In genomic region chr10:39172540-39172931, GRCm38 (mm10) we compare ENCODE assay signal across 10 mouse cellular contexts. TPM values are rescaled to one million over a fixed set of nuclear protein-coding genes. Genes with fewer than 3 reads are reported as not detected.
DNase-seq lines count a peak whose midpoint lies in the region; ATAC-seq and TF ChIP-seq lines count a peak whose summit lies in the region.
"Had no signal": no experiment of that assay in that cellular context is flagged by ENCODE, and none has a peak within 500 bp of the region (broad histone marks: within the 10 kb centered on the region; RNA-seq: fewer than 3 reads in every experiment).

No protein-coding gene starts in this region.

- no peak overlapping the region for H3K9ac ChIP-seq in limb, embryonic 15.5 days

- TF ChIP-seq CTCF in thymus, adult 2 months (IDR thresholded peaks at IDR 0.05; ENCODE audit: borderline replicate concordance, control insufficient read depth, extremely low read depth, insufficient read depth, low read length, poor library complexity): no peak

- TF ChIP-seq POLR2A in thymus, adult 2 months (IDR thresholded peaks at IDR 0.05; ENCODE audit: control insufficient read depth, extremely low read depth, insufficient read depth, low read length, poor library complexity): no peak

- DNase-seq in embryo, embryonic 11 days: peak; percentile 17
- no peak for DNase-seq in embryo, embryonic 10 days (ENCODE audit: low spot score)
- peak; percentile 8 for DNase-seq in thymus, adult 2 months
- DNase-seq in thymus, postnatal 0 days (ENCODE audit: low spot score): no peak
- no peak for DNase-seq in natural killer cell, adult 2 months (ENCODE audit: low spot score in 2 of 2)
- DNase-seq in left cerebral cortex, postnatal 10 days (ENCODE audit: extremely low spot score in 1 of 2, low spot score in 2 of 2): no peak

- H3K4me1 ChIP-seq in thymus, adult 2 months (replicated peaks; ENCODE audit: control insufficient read depth, insufficient read depth, low read length): peaks cover 7% of the 10 kb centered on the region
- peaks cover 40% of the 10 kb centered on the region for H3K4me1 ChIP-seq in limb, embryonic 15.5 days

- peak overlapping the region; percentile 8; the same call in 1 of the 2 replicates for H3K27ac ChIP-seq in thymus, adult 2 months (ENCODE audit: control insufficient read depth, insufficient read depth, low read length)
- peak overlapping the region; percentile 90 for H3K27ac ChIP-seq in limb, embryonic 15.5 days

- H3K9me3 ChIP-seq in limb, embryonic 15.5 days: no peaks in the 10 kb centered on the region

- 87% methylated on average over 6 of the region's 6 CpGs for WGBS in thymus, adult 2 months
- WGBS in limb, embryonic 15.5 days: 77% methylated on average over 6 of the region's 6 CpGs

- no peaks in the 10 kb centered on the region for H3K36me3 ChIP-seq in thymus, adult 2 months (ENCODE audit: control insufficient read depth, insufficient read depth, low read length)
- H3K36me3 ChIP-seq in limb, embryonic 15.5 days: no peaks in the 10 kb centered on the region

- intact Hi-C loops in left cerebral cortex, postnatal 10 days (cut with DNase I): loop anchor here (5.0 to 10.0 kb wide), 3 partner anchors 70 to 562 kb away; partner anchors contain the start of gene Rev3l

- no peaks in the 10 kb centered on the region for H3K27me3 ChIP-seq in thymus, adult 2 months (ENCODE audit: control insufficient read depth, insufficient read depth, low read length)
- no peaks in the 10 kb centered on the region for H3K27me3 ChIP-seq in limb, embryonic 15.5 days

- no peak for ATAC-seq in limb, embryonic 15.5 days (ENCODE audit: insufficient number of reproducible peaks, low FRiP score, low TSS enrichment, low read depth)
- ATAC-seq in granulocyte monocyte progenitor cell, adult 5-6 weeks (replicated peaks; ENCODE audit: poor library complexity, severe bottlenecking): no peak

- no peak overlapping the region for H3K4me2 ChIP-seq in limb, embryonic 15.5 days

- no peak overlapping the region for H3K4me3 ChIP-seq in thymus, adult 2 months (ENCODE audit: control insufficient read depth, insufficient read depth, low read length)
- no peak overlapping the region for H3K4me3 ChIP-seq in limb, embryonic 15.5 days

RNA-seq across cellular contexts. Expression of gene Ccn6, which starts 8.9 kb away (rescaled TPM):
- not detected in 2 replicates for polyA plus RNA-seq in thymus, adult 2 months (2012; rRNA removed)
- 0.36 and 1.6 TPM in 2 replicates for polyA plus RNA-seq in thymus, postnatal 0 days (2015; fragmentation: Nextera tagmentation; extraction: Ambion mirVana)
- 0.67 and 1.2 TPM in 2 replicates for polyA plus RNA-seq in limb, embryonic 15.5 days (2015; fragmentation: Nextera tagmentation; extraction: Ambion mirVana)
- not detected in 2 replicates for total RNA-seq in granulocyte monocyte progenitor cell, adult 5-6 weeks (2014; fragmentation: Nextera tagmentation)
- total RNA-seq in granulocyte monocyte progenitor cell, adult 5-6 weeks (2017): not detected in 2 replicates
- under 1 TPM; 0.32 to 0.39 TPM for total RNA-seq in left cerebral cortex, postnatal 10 days (2021)
- polyA plus RNA-seq: gonadal fat pad, adult 2 months; macrophage had no signal

RNA-seq across cellular contexts. Expression of gene Tube1, which starts 38.8 kb away (rescaled TPM):
- 113 and 120 TPM in 2 replicates for polyA plus RNA-seq in thymus, adult 2 months (2012; rRNA removed)
- polyA plus RNA-seq in thymus, postnatal 0 days (2015; fragmentation: Nextera tagmentation; extraction: Ambion mirVana): 92.1 and 120 TPM in 2 replicates
- 12.6 and 13.7 TPM in 2 replicates for polyA plus RNA-seq in limb, embryonic 15.5 days (2015; fragmentation: Nextera tagmentation; extraction: Ambion mirVana)
- 13.3 and 16.7 TPM in 2 replicates for total RNA-seq in granulocyte monocyte progenitor cell, adult 5-6 weeks (2014; fragmentation: Nextera tagmentation)
- 15.6 and 19.8 TPM in 2 replicates for total RNA-seq in granulocyte monocyte progenitor cell, adult 5-6 weeks (2017)
- total RNA-seq in left cerebral cortex, postnatal 10 days (2021): 1 to 10 TPM; 2.8 to 4.9 TPM

RNA-seq across cellular contexts. Expression of gene Fam229b, which starts 38.8 kb away (rescaled TPM):
- polyA plus RNA-seq in thymus, adult 2 months (2012; rRNA removed): 0.80 and 1.6 TPM in 2 replicates
- polyA plus RNA-seq in thymus, postnatal 0 days (2015; fragmentation: Nextera tagmentation; extraction: Ambion mirVana): 7.2 TPM in 2 replicates
- polyA plus RNA-seq in limb, embryonic 15.5 days (2015; fragmentation: Nextera tagmentation; extraction: Ambion mirVana): 7.8 and 9.9 TPM in 2 replicates
- 0.60 and 20.7 TPM in 2 replicates for total RNA-seq in granulocyte monocyte progenitor cell, adult 5-6 weeks (2014; fragmentation: Nextera tagmentation)
- 0.78 TPM in 1 of 2 replicates, not detected in the other for total RNA-seq in granulocyte monocyte progenitor cell, adult 5-6 weeks (2017)
- 10 to 100 TPM; 15.9 to 20.1 TPM for total RNA-seq in left cerebral cortex, postnatal 10 days (2021)

Comparison
In these comparisons a context has a peak if more than half of its experiments do, and no peak if none do; other contexts are left out.
1. DNase-seq: peak in embryo, embryonic 11 days (single experiment) and thymus, adult 2 months (single experiment); none in embryo, embryonic 10 days (single experiment), thymus, postnatal 0 days (single experiment), natural killer cell, adult 2 months (0 of 2) and left cerebral cortex, postnatal 10 days (0 of 2).